Mouse (Mus musculus) kidney, adult 2 months (tissue): Measurements from ENCODE around the gene Mroh8.

Source experiments
- CTCF ChIP-seq: fragments of 200-500 bp; conservative IDR thresholded peaks from 2 replicates; pipeline ENCODE4 v1.5.1; 2011; ENCODE audit warnings: low read depth, mild to moderate bottlenecking, control low read depth, low read length, moderate library complexity, mixed read lengths; ENCODE audit not compliant: insufficient read depth, insufficient read length
- POLR2A ChIP-seq: fragments of 200-500 bp; IDR thresholded peaks from one replicate; pipeline ENCODE4 v1.6.1; 2011; ENCODE audit warnings: low read depth, low read length, control low read depth

DNA sequence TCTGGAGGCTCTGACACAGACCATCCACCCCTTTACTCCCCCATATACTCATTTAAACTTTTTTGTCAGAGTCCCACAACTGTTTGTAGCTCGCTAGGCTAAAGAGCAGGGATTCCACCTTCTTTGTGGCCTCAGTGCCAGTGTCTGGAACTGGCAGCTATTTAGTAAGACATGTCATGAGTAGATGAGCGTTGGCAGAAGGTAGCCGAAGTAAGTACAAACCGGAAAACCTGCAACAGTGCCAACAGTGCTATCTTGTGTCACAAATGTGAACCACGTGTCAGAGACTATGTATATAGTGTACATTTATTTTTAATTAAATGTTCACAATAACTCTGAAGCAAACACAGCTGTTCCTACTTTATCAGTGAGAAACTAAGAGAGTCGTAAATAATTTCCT is 15.5 kb downstream of the Mroh8 start:
- TF ChIP-seq CTCF (no peak), POLR2A (no peak)
